Mouse (Mus musculus) liver, embryonic 14.5 days (tissue): Measurements from ENCODE around the gene Pfn1. TPM values are rescaled to one million over a fixed set of nuclear protein-coding genes. Genes with fewer than 3 reads are reported as not detected.

ENCODE experiments used
- ATAC-seq: fragments of 200-750 bp; cut with Nextera tagmentation; 2 replicates; pipeline ENCODE4 v1.8.0; 2017; ENCODE audit warnings: moderate number of reproducible peaks, mild to moderate bottlenecking, moderate library complexity; ENCODE audit not compliant: insufficient read depth
- DNase-seq, 3 experiments: peaks; one replicate each; pipeline ENCODE4 v3.0.0-alpha.2; 2012 to 2013; ENCODE audit warnings: low read depth in 3 of 3, low spot score in 3 of 3
- H3K27ac ChIP-seq: fragments of 300-500 bp; sonication (generic); 2 replicates; pipeline ENCODE4 v1.5.1; 2014; ENCODE audit warnings: moderate library complexity, mild to moderate bottlenecking, control low read depth, inconsistent platforms
- H3K27me3 ChIP-seq: fragments of 300-500 bp; sonication (generic); 2 replicates; pipeline ENCODE4 v1.6.1; 2014; ENCODE audit warnings: mild to moderate bottlenecking, low read length, moderate library complexity; ENCODE audit not compliant: control insufficient read depth, insufficient read depth
- H3K36me3 ChIP-seq: fragments of 300-500 bp; sonication (generic); replicated peaks from 2 replicates; pipeline ENCODE4 v1.6.1; 2014; ENCODE audit warnings: low read depth; ENCODE audit not compliant: control insufficient read depth, insufficient read depth
- H3K4me1 ChIP-seq, 2 experiments: fragments of 200-500 bp in 1 of 2; fragments of 300-500 bp in 1 of 2; sonication (generic) in 1 of 2; replicated peaks; 2 replicates each; pipeline ENCODE4 v1.6.1; 2012 to 2014; ENCODE audit warnings: antibody characterized with exemption in 1 of 2, inconsistent platforms in 1 of 2, low read length in 1 of 2; ENCODE audit not compliant: control insufficient read depth in 2 of 2, insufficient read depth in 2 of 2
- H3K4me2 ChIP-seq: fragments of 300-500 bp; sonication (generic); 2 replicates; pipeline ENCODE4 v1.6.1; 2014; ENCODE audit warnings: low read depth, mild to moderate bottlenecking, control low read depth, moderate library complexity
- H3K4me3 ChIP-seq, 2 experiments: fragments of 200-500 bp in 1 of 2; fragments of 300-500 bp in 1 of 2; sonication (generic) in 1 of 2; 2 replicates each; pipeline ENCODE4 v1.5.1; 2012 to 2014; ENCODE audit warnings: low read depth in 2 of 2, low read length in 2 of 2, mild to moderate bottlenecking in 2 of 2, control low read depth in 1 of 2, inconsistent platforms in 1 of 2, moderate library complexity in 1 of 2; ENCODE audit not compliant: insufficient read depth in 1 of 2
- H3K9ac ChIP-seq: fragments of 300-500 bp; sonication (generic); replicated peaks from 2 replicates; pipeline ENCODE4 v1.6.1; 2014; ENCODE audit warnings: mild to moderate bottlenecking, control low read depth, moderate library complexity
- H3K9me3 ChIP-seq: fragments of 300-500 bp; sonication (generic); 2 replicates; pipeline ENCODE4 v1.6.1; 2016; ENCODE audit warnings: low read length, mixed read lengths; ENCODE audit not compliant: control insufficient read depth
- CTCF ChIP-seq: IDR thresholded peaks from 2 replicates; pipeline ENCODE4 v1.5.1; 2016; ENCODE audit warnings: antibody characterized with exemption, low read depth, control low read depth
- EP300 ChIP-seq: IDR thresholded peaks from 2 replicates; pipeline ENCODE4 v1.6.1; 2016; ENCODE audit warnings: antibody characterized with exemption, low read depth
- WGBS: fragments of 180-500 bp; shearing (Covaris S2); extraction: QIAGEN DNeasy Blood & Tissue Kit; methylation state at CpG from one replicate; pipeline ENCODE4 v1.1.7; 2014; ENCODE audit not compliant: insufficient replicate concordance; 5-methylcytosine and 5-hydroxymethylcytosine counted together
- polyA plus RNA-seq, 2 experiments: library from polyadenylated mRNA; depleted of rRNA in 1 of 2; stranded (reverse) in 1 of 2; unstranded in 1 of 2; fragments of >200 nt; fragmentation: Nextera tagmentation in 1 of 2; extraction: Ambion mirVana in 1 of 2; gene quantifications; 2 replicates each; pipeline versions ENCODE4 v1.2.1 to v1.2.3; 2012 to 2014

Gene Pfn1
- polyA plus RNA-seq, 2 experiments: 421 to 957 TPM

- 23% methylated on average over 16 of the region's 16 CpGs for WGBS
- H3K4me2 ChIP-seq: peak overlapping the region; percentile 85
- peaks cover 27 to 30% of the 10 kb centered on the region in 2 experiments for H3K4me1 ChIP-seq
These were observed 2.0 kb upstream of the Pfn1 start for GRCm38 (mm10) chr11:70656456-70656927.

GRCm38 (mm10) chr11:70655571-70656455 lies 1.4 kb upstream of the Pfn1 start:
- Histone ChIP-seq H3K27ac (peak overlapping the region; percentile 91), H3K4me3 (peak overlapping the region; percentile 66 to 97), H3K9ac (peak overlapping the region; percentile 99), H3K27me3 (no peaks in the 10 kb centered on the region; the same call in 1 of the 2 replicates), H3K9me3 (no peaks in the 10 kb centered on the region), H3K4me2 (peak overlapping the region; percentile 85), H3K4me1 (peaks cover 33 to 37% of the 10 kb centered on the region in 2 experiments), H3K36me3 (peaks cover 21% of the 10 kb centered on the region)
- DNase-seq (no peak), ATAC-seq (0 out of 2 replicates have a peak, but pooled peaks have one; percentile 13)
- 2% methylated on average over 61 of the region's 61 CpGs for WGBS
- no peak for TF ChIP-seq CTCF
- no peak for TF ChIP-seq EP300

More at GRCm38 (mm10) chr11:70656456-70656927, 2.0 kb upstream of the Pfn1 start:
- Histone ChIP-seq H3K27me3 (no peaks in the 10 kb centered on the region; the same call in 1 of the 2 replicates), H3K9me3 (no peaks in the 10 kb centered on the region), H3K27ac (no peak overlapping the region), H3K36me3 (peaks cover 14% of the 10 kb centered on the region), H3K9ac (no peak overlapping the region; the same call in 1 of the 2 replicates), H3K4me3 (peak overlapping the region; percentile 21 to 97)
- TF ChIP-seq CTCF (no peak), EP300 (no peak)
- DNase-seq: no peak
- no peak for ATAC-seq

GRCm38 (mm10) chr11:70654923-70655570 lies 603 bp upstream of the Pfn1 start:
- ATAC-seq: peak; percentile 60
- H3K27me3 ChIP-seq: no peaks in the 10 kb centered on the region; the same call in 1 of the 2 replicates
- DNase-seq: peak; percentile 60 to 63 (median 63)
- peak overlapping the region; percentile 85 for H3K4me2 ChIP-seq
- H3K9ac ChIP-seq: peak overlapping the region; percentile 99
- no peaks in the 10 kb centered on the region for H3K9me3 ChIP-seq
- TF ChIP-seq EP300: no peak; the same call in 1 of the 2 replicates
- TF ChIP-seq CTCF: no peak
- peak overlapping the region; percentile 66 to 97 for H3K4me3 ChIP-seq
- H3K27ac ChIP-seq: peak overlapping the region; percentile 91
- H3K36me3 ChIP-seq: peaks cover 29% of the 10 kb centered on the region
- under 1% methylated on average over 48 of the region's 48 CpGs for WGBS
- peaks cover 40 to 42% of the 10 kb centered on the region in 2 experiments for H3K4me1 ChIP-seq

GRCm38 (mm10) chr11:70653345-70654197 lies 873 bp downstream of the Pfn1 start:
- H3K36me3 ChIP-seq: peaks cover 43% of the 10 kb centered on the region
- H3K9me3 ChIP-seq: no peaks in the 10 kb centered on the region
- no peaks in the 10 kb centered on the region; the same call in 1 of the 2 replicates for H3K27me3 ChIP-seq
- H3K9ac ChIP-seq: peak overlapping the region; percentile 99
- peak overlapping the region; percentile 85 for H3K4me2 ChIP-seq
- ATAC-seq (peak; percentile 73), DNase-seq (peak in 1 of 3 experiments; percentile 58)
- H3K27ac ChIP-seq: peak overlapping the region; percentile 91
- peaks cover 52 to 55% of the 10 kb centered on the region in 2 experiments for H3K4me1 ChIP-seq
- peak overlapping the region; percentile 85 to 97 for H3K4me3 ChIP-seq
- TF ChIP-seq CTCF (no peak), EP300 (no peak)
- WGBS: under 1% methylated on average over 47 of the region's 63 CpGs
